Mouse (Mus musculus) lung, postnatal 25 days (tissue): ENCODE measurements around the gene Zhx3.
A peak's percentile ranks its signal among the peaks of the same experiment; 100 is the strongest.

Experiments used
- DNase-seq: peaks from one replicate; pipeline ENCODE4 v3.0.0; 2022; ENCODE audit warnings: low spot score

Gene Zhx3

DNA sequence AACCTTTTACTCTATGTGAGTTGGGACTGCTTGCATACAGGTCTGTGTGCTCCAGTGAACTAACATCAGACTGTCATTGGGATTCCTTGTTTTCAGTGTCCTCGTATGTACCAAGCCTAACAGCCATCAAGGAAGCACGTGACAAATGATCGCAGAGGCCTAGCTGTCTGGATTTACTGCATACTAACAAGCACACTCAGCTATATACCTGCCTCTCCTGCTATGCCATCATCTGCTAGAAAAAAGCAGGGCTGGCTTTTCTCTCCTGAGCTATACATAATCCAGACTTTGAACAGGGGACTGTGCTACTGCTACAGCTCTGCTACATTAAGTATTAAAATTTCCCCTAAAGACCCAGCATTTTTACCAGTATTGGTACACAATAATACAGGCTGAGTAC is 70.5 kb downstream of the Zhx3 start:
- no peak for DNase-seq

GRCm38 (mm10) chr2:160800967-160801366 is 71.8 kb downstream of the Zhx3 start:
- DNase-seq: no peak

- no peak for DNase-seq
These were observed 74.6 kb downstream of the Zhx3 start for GRCm38 (mm10) chr2:160798206-160798605.

DNA sequence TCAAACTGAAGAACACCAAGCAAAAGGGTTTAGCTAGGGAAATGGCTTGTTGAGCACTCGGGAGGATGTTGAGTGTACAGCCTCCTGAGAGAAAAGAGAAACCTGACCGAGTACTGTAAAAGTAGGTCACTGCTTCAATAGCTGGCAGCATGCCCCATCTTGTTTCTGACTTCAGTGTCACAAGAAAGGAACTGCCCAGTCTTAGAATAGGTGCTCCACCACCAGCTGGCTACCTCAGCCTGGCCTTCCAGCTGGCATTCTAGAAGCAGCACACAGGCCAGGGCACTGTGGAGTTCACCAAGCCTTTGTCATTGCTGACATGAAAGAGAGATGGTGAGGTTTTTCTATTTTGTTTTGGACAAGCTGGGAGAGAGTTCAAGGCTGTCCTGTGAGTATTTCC is 75.8 kb downstream of the Zhx3 start:
- peak; percentile 79 for DNase-seq

- DNase-seq: peak; percentile 34
These were observed 79.7 kb downstream of the Zhx3 start for GRCm38 (mm10) chr2:160793117-160793516.

DNA sequence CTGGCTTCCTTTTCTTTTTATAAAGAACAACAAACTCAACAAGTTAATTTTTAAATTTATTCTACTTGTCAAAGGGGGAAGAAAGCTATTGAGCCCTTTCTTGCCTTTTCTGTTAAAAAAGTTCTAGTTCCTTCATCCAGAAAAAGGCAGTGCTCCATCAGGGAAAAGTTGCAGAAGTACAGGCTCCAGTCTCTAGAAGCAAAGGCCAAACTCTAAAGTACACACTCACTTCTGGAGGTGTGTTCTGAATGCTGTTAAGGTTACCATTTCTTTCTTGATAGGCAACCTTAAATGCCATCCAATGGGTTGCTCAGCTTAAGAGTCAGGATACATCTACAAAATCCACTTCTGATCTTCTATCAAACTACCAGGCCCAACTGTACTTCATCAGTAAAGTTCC is 83.1 kb downstream of the Zhx3 start:
- DNase-seq: no peak

DNA sequence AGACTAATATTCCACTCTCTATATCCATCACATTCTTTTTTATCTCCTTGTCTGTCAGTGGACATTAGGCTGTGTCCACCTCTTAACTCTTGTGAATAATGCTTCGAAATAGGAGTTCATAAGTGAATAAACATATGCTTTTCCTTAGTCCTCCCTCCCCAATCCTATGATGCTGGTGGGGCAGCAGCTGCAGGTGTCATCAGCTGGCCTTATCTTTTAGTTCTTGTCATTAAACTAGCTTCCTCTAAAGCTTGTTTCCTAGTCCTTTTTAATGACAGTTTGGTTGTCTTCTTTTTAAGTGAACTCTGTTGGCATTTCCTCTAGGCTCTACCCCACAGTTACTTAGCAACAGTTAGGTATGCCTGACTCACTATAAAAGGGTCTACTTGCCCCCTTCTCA is 83.8 kb downstream of the Zhx3 start:
- no peak for DNase-seq

GRCm38 (mm10) chr2:160786333-160786732 is 86.5 kb downstream of the Zhx3 start:
- no peak for DNase-seq

GRCm38 (mm10) chr2:160780834-160781219 is 92.0 kb downstream of the Zhx3 start:
- no peak for DNase-seq

GRCm38 (mm10) chr2:160780154-160780833 is 92.5 kb downstream of the Zhx3 start:
- no peak for DNase-seq

DNA sequence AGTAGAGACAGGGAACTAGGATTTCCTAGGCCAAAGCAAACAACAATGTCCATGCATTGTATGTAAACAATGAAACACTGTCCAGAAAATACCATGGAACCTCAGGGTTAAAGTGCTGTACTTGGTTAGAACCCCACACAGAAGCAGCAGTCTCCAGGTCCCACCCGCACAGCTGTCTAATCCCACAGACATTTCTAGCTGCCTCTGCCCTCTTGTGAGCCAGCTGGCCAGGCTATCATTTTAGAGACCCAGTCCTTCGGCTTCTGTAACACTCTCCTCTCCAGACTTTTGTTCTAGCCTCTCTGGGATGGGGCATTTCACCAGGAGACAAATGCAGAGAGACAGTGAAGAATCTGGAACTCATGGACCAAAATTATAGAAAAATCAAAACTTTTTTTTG is 94.8 kb downstream of the Zhx3 start:
- no peak for DNase-seq

DNA sequence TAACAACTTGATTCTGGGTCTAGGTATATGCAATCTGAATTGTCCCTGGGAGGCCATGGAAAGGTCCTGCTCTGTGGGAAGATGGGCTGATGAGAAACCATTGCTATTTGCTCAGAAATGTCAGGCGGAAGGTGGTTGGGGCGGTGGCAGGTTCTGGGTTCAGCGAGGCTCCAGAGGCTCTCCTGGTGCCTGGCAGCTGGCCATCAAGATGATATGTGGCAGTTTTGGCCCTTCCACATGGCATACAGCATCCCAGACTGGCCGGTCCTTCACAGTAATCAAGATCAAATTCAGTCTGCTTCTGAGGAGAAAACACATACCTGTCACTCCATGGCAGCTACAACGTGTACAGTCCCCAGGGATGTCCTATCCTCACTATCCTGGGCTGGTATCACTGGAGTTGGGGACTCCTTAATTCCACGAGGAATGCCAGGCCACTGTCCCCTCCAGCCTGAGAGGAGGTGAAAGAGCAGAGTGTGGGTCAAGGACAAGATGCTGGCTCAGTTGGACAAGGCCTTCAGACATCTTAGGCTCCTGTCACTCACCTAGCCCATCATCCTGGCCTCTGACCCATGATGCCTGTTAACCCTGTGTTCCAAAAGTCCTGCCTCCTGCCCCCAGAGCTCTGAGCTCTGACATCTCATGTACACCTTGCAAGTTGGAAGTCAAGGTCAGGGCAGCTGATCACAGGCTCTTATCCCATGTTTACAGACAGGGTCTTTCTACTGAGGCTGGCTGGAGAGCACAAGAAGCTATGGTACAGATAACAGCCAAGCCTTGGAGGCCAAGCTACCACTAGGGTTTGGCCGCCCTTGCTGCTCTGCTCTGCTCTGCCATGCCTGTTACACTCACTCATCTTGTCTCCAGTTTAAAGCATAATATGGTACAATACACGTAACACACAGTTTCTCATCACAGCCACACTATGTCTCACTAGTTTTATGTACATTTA is 101.2 kb downstream of the Zhx3 start:
- DNase-seq: no peak

- DNase-seq: no peak
These were observed 101.9 kb downstream of the Zhx3 start for GRCm38 (mm10) chr2:160770871-160771270.

DNA sequence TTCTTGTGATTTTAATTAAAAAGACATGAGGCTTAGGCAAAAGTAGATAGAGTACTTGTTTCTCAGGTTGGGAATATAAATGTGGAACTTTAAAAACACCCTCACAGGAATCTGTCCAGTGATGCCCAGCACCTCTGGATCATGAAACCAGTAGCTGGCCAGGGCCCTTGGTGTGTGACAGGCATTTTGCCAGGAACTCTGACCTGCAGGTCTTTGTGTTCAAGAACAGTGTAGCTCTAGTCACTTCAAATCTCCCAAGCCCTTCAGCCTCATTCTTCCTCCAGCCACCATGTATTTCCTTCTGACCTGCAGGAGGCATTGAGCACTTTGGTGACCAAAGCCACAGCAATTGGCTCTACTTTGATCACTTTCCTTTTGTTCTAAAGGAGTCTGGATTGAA is 102.4 kb downstream of the Zhx3 start:
- no peak for DNase-seq

DNA sequence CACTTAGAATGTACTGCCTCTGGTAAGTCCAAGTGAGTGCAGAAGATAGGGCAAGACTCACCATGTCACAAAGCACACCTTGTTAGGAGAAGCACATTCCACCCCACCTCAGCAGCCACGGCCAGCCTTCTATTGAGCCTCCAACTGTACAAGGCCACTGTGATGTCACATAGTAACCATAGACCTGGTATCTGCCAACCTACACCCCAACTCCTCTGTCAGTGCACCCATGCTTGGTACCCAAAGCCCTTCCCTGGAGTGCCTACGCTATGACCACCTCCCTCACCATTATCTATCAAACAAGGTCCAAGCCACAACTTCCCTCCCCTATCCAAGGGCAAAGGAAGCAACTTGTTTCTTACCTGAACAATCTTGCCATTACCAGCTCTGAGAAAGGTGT is 103.8 kb downstream of the Zhx3 start:
- DNase-seq: no peak

DNA sequence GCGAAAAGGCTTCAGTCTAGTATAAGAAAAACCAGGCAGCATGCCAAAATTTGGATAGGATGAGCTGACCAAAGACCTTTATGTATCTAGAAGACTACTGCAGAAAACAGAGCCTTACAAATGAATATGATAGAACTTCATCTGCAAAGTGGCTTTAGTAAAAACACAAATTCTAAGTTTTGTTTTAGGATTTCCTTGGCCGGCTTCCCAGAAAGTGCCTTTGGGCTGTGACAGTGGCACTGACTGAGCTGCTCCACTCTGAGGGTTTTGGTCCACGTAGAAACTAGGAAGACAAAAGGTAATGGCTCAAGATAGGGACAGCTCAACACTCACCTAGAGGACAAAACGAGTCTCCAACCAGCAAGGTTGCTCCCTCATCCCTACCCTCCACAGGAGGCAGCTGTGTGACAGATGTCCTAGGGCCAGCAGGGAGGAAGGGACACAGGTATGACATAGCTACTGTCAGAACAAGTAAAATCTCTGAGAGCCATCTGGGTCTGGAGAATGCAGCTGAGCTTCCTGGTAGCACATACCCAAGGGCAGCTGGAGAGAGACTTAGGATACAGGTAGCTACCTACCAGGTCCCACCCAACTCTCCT is 104.6 kb downstream of the Zhx3 start:
- DNase-seq: no peak

DNA sequence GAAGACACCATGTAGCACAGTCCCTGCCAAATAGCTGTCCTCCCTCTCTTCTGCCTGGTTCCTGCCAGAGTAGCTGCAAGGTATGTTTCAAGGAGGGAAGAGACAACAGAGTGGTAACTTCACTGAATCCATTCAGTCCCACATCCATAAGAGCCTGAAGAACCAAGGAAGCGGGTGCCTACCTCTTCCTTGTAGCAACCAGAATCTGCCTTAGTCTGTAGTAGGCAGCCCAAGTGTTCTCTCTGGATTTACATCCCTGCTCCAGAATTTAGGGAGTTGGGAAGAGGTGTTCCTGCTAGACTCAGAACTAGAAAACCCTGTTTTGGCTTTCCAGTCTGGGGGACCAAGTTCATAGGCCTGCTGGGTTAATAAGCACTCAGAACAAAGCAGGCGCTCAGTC is 105.6 kb downstream of the Zhx3 start:
- no peak for DNase-seq

DNA sequence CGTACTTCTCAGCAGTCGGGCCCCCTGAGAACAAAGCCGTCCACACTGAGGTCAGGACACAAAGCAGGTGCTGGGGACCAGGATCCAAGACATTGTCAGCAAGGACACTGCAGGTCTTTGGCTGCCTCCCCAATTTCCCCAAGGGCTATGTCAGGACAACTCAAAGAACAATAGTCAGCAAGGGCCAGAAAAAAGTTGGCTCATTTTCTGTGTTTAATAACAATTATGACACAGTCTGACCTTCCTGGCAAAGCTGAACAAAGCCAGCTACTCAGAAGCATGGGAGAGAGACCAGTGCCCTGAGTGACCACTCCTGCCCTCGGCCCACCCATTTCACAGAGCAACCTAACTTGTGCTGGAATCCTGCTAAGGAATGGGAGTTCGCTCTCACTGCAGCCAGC is 106.4 kb downstream of the Zhx3 start:
- peak; percentile 85 for DNase-seq

DNA sequence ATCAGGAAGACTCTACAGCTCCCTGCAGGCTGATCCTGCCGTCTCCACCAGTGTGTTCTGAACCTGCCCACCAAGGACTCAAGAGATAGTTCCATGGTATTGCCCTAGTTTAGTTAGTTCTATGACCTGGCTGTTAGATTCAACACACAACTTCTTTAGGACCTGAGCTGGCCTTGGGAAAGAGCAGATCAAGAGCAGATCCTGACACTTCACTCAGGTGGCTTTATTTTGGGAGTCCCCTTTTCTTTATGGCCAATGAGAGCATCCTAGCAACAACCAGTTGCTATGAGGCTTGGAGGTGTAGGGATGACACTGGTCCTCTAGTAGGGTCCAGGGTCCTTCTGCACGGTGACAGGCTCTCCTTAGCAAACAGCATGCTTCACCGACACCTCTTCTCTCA is 107.7 kb downstream of the Zhx3 start:
- no peak for DNase-seq

- no peak for DNase-seq
These were observed 108.4 kb downstream of the Zhx3 start for GRCm38 (mm10) chr2:160764386-160764785.

DNA sequence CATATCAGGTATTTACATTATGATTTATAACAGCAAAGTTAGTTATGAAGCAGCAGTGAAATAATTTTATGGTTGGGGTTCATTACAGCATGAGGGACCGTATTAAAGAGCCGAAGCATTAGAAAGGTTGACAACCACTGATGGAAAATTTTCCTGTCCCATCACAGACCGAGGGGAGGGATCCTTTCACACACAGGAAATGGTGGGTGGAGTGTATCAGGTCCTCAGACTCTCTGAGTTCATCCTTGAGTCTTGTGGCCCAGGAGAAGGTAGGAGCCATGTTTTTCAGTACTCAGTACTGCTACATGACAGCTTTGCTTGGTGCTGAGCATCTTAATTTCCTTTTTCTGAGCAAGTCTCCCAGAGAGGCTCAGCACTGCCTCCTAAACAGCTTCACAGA is 109.0 kb downstream of the Zhx3 start:
- no peak for DNase-seq

DNA sequence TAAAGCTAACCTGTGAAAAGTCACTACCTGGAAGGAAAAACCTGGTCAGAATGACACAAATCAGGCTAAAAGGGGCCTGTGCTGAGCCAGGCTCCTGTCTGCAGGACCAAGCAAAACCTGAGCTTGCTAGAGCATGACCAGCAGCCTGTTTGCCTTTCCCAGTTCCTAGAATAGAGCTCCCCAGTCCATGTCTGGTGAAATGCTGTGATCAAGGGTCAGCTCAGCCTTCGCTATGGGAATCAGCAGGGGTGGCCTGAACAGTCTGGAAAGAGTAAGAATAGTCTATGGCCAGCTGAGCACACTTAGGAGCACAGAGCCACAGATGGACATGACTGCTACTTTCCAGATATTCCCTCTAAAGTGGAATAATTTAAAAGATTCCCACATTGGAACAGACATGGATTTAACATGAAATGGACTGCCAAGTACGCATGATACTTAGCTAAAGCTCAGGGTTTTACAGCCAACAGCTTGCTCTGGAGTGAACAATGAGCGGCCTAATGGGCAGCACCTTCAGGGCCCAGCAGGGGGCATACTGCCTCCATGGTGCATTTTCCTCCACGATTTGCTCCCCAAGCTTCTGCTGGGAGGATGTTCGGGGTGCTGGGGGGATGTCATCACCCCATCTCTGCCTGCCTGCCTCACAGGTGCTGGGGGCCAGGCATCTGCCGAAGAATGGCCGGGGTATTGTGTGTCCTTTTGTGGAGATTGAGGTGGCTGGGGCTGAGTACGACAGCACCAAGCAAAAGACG is 112.2 kb downstream of the Zhx3 start:
- DNase-seq: no peak
